Mouse (Mus musculus) liver, embryonic 14.5 days (tissue): ENCODE measurements around the gene Senp7.

Source experiments
- CTCF ChIP-seq: IDR thresholded peaks from 2 replicates; pipeline ENCODE4 v1.5.1; 2016; ENCODE audit warnings: antibody characterized with exemption, low read depth, control low read depth
- EP300 ChIP-seq: IDR thresholded peaks from 2 replicates; pipeline ENCODE4 v1.6.1; 2016; ENCODE audit warnings: antibody characterized with exemption, low read depth

DNA sequence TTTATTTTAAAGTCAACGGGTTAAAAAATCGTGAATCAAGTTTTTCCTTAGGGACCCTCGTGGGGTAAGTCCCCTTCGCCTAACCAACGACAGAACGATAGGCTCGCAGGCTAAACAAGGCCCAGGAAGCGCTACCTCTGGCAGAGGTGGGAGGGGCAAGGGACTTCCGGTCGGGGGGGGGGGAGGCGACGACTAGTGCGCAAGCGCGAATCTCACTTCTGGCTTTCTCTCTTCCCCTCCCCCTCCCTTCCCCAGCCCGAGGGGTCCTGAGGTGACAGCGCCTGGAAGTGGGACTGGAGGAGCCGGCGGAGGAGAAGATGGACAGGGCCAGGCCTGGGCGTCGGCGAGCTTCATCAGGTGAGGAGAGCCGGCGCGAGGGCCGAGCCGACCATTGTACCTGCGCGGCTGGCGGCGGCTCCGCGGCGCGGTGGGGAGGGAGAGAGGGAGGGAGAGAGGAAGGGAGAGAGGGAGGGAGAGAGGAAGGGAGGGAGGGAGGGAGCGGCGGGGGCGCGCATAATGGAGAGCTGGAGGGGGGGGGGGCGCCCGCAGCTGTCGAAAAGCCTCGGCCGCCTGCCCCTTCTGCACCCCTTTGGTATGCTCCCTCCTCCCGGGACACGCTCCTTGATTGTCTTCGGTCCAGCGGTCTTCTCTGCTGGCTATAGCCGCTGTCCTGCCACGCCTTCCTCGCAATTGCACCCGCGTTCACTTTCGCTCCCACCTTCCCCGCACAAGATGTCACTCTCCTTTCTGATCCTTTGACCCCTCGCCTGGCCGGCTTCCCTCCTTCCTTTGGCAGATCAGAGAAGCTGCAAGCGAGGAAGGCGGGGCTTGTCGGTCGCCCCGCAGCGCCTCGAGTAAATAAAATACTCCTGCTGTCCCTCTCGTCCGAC lies 27.3 kb downstream of the Senp7 start:
- TF ChIP-seq CTCF, result no peak
- TF ChIP-seq EP300, result no peak
